Mouse (Mus musculus): ENCODE data around the gene 1700084M14Rik. TPM values are rescaled to one million over a fixed set of nuclear protein-coding genes. Genes with fewer than 3 reads are reported as not detected.

1700084M14Rik gene
- not detected for polyA plus RNA-seq (2014; fragmentation: Illumina TruSeq; extraction: RNeasy Lipid Tissue Mini Kit (QIAGEN cat#74804); ENCODE audit: low read depth, low replicate concordance)

GRCm38 (mm10) chrX:91575811-91576210 is at the start of gene 1700084M14Rik:
Gene 1700084M14Rik (minus strand): TSS chrX:91575911.

Other genes starting within 250 kb of the 1700084M14Rik start
- not detected for gene Mageb2, start 244.2 kb downstream of the 1700084M14Rik start, polyA plus RNA-seq (2014; fragmentation: Illumina TruSeq; extraction: RNeasy Lipid Tissue Mini Kit (QIAGEN cat#74804); ENCODE audit: low read depth, low replicate concordance)
- not detected for gene Gm5072, start 183.4 kb downstream of the 1700084M14Rik start, polyA plus RNA-seq (2014; fragmentation: Illumina TruSeq; extraction: RNeasy Lipid Tissue Mini Kit (QIAGEN cat#74804); ENCODE audit: low read depth, low replicate concordance)
- not detected for gene Gm8914, start 95.8 kb downstream of the 1700084M14Rik start, polyA plus RNA-seq (2014; fragmentation: Illumina TruSeq; extraction: RNeasy Lipid Tissue Mini Kit (QIAGEN cat#74804); ENCODE audit: low read depth, low replicate concordance)
- not detected for gene Gm14781, start 56.3 kb upstream of the 1700084M14Rik start, polyA plus RNA-seq (2014; fragmentation: Illumina TruSeq; extraction: RNeasy Lipid Tissue Mini Kit (QIAGEN cat#74804); ENCODE audit: low read depth, low replicate concordance)
- gene Mageb5, start 207.1 kb upstream of the 1700084M14Rik start, polyA plus RNA-seq (2014; fragmentation: Illumina TruSeq; extraction: RNeasy Lipid Tissue Mini Kit (QIAGEN cat#74804); ENCODE audit: low read depth, low replicate concordance) = not detected

Data from heart, adult 10 weeks (tissue).